Mouse (Mus musculus) forebrain, embryonic 16.5 days (tissue): ENCODE measurements around the gene Coa3. TPM values are rescaled to one million over a fixed set of nuclear protein-coding genes. Genes with fewer than 3 reads are reported as not detected.

ENCODE experiments used
- ATAC-seq: fragments of 200-750 bp; cut with Nextera tagmentation; 2 replicates; pipeline ENCODE4 v1.8.0; 2017; ENCODE audit warnings: mild to moderate bottlenecking, moderate library complexity
- H3K27ac ChIP-seq: fragments of 300-500 bp; sonication (generic); 2 replicates; pipeline ENCODE4 v1.5.1; 2014; ENCODE audit warnings: low read length, control low read depth
- H3K27me3 ChIP-seq: fragments of 300-500 bp; sonication (generic); replicated peaks from 2 replicates; pipeline ENCODE4 v1.6.1; 2014; ENCODE audit warnings: low read length; ENCODE audit not compliant: control insufficient read depth, insufficient read depth
- H3K36me3 ChIP-seq: fragments of 300-500 bp; sonication (generic); 2 replicates; pipeline ENCODE4 v1.6.1; 2014; ENCODE audit not compliant: control insufficient read depth, insufficient read depth
- H3K4me1 ChIP-seq: fragments of 300-500 bp; sonication (generic); replicated peaks from 2 replicates; pipeline ENCODE4 v1.6.1; 2014; ENCODE audit warnings: low read length; ENCODE audit not compliant: control insufficient read depth, insufficient read depth
- H3K4me2 ChIP-seq: fragments of 300-500 bp; sonication (generic); 2 replicates; pipeline ENCODE4 v1.6.1; 2014; ENCODE audit warnings: mild to moderate bottlenecking, low read length, control low read depth
- H3K4me3 ChIP-seq: fragments of 300-500 bp; sonication (generic); replicated peaks from 2 replicates; pipeline ENCODE4 v1.5.1; 2014; ENCODE audit warnings: mild to moderate bottlenecking, low read length, control low read depth
- H3K9ac ChIP-seq: fragments of 300-500 bp; sonication (generic); replicated peaks from 2 replicates; pipeline ENCODE4 v1.6.1; 2014; ENCODE audit warnings: low read depth, low read length, control low read depth
- H3K9me3 ChIP-seq: fragments of 300-500 bp; sonication (generic); 2 replicates; pipeline ENCODE4 v1.6.1; 2016; ENCODE audit warnings: low read length; ENCODE audit not compliant: control insufficient read depth
- WGBS: fragments of 180-500 bp; shearing (Covaris S2); extraction: QIAGEN DNeasy Blood & Tissue Kit; methylation state at CpG from one replicate; pipeline ENCODE4 v1.1.7; 2014; 5-methylcytosine and 5-hydroxymethylcytosine counted together
- polyA plus RNA-seq: library from polyadenylated mRNA; unstranded; fragments of >200 nt; fragmentation: Nextera tagmentation; extraction: Ambion mirVana; gene quantifications from 2 replicates; pipeline ENCODE4 v1.2.1, GENCODE M21; 2015

Coa3 gene
- polyA plus RNA-seq, 1 experiment from 2014 or later, result 197 TPM

GRCm38 (mm10) chr11:101246702-101247012 is 32.3 kb downstream of the Coa3 start:
- peaks cover 7% of the 10 kb centered on the region; the same call in 1 of the 2 replicates for H3K4me1 ChIP-seq
- peaks cover 27% of the 10 kb centered on the region for H3K27me3 ChIP-seq
- ATAC-seq, result no peak
- peak overlapping the region; percentile 61 for H3K4me3 ChIP-seq
- peak overlapping the region; percentile 79 for H3K9ac ChIP-seq
- peak overlapping the region; percentile 93 for H3K4me2 ChIP-seq
- 6% methylated on average over 7 of the region's 7 CpGs for WGBS
- no peaks in the 10 kb centered on the region for H3K9me3 ChIP-seq
- H3K36me3 ChIP-seq, result no peaks in the 10 kb centered on the region
- no peak overlapping the region for H3K27ac ChIP-seq

- Histone ChIP-seq H3K36me3 (no peaks in the 10 kb centered on the region), H3K4me3 (peak within 1 kb of the TSS; percentile 61), H3K9me3 (no peaks in the 10 kb centered on the region), H3K27me3 (peaks cover 27% of the 10 kb centered on the region), H3K9ac (peak within 1 kb of the TSS; percentile 79), H3K4me1 (peaks cover 7% of the 10 kb centered on the region; the same call in 1 of the 2 replicates), H3K4me2 (peak within 1 kb of the TSS; percentile 93), H3K27ac (no peak within 1 kb of the TSS)
- WGBS, result 1% methylated on average over 63 of the region's 63 CpGs
- peak; percentile 52; the same call in 1 of the 2 replicates for ATAC-seq
Observed at GRCm38 (mm10) chr11:101245855-101246701, 32.8 kb downstream of the Coa3 start, which contains the start of gene Ramp2. TSS of gene Ramp2 (plus strand) at chr11:101246028.

- no peak for ATAC-seq
- 47% methylated on average over 4 of the region's 4 CpGs for WGBS
- H3K36me3 ChIP-seq, result no peaks in the 10 kb centered on the region
- H3K9me3 ChIP-seq, result no peaks in the 10 kb centered on the region
- peaks cover 27% of the 10 kb centered on the region for H3K27me3 ChIP-seq
- H3K4me3 ChIP-seq, result no peak overlapping the region
- no peak overlapping the region for H3K4me2 ChIP-seq
- no peak overlapping the region for H3K27ac ChIP-seq
- no peak overlapping the region for H3K9ac ChIP-seq
- H3K4me1 ChIP-seq, result peaks cover 7% of the 10 kb centered on the region; the same call in 1 of the 2 replicates
Observed at GRCm38 (mm10) chr11:101245071-101245470, 33.8 kb downstream of the Coa3 start.

DNA sequence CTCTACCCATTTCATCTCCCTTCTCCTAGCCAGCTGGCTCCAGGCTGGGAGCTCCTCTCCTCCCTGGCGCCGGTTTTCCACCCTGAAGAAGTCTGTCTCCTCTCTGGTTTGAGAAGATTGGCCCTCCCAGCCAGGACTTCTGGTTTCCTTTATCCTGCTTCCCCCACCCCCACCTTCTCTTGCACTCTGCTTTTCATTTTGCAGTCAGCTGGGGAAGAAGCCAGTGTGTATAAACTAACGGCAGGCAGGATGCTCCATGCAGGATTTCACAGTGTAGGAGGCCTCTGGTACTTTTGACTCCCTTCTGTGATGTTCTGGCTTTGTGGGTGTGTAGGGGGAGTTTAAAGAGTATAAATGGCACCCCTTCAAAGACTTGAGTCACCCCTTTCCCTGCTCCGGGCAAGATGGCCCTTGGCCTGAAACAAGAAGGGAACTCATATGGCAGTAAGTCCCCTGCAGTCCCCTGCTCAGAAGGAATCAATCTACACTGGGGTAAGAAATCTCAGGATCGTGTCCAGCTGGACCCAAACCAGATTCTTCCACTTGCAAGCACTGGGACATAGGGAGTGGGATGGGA is 40.8 kb downstream of the Coa3 start:
- Histone ChIP-seq H3K9me3 (no peaks in the 10 kb centered on the region), H3K4me3 (no peak overlapping the region), H3K27ac (no peak overlapping the region), H3K9ac (no peak overlapping the region), H3K4me1 (no peaks in the 10 kb centered on the region), H3K4me2 (no peak overlapping the region), H3K36me3 (no peaks in the 10 kb centered on the region), H3K27me3 (0 out of 2 replicates have a peak, but pooled peaks cover 3% of the 10 kb centered on the region)
- WGBS, result 52% methylated on average over 5 of the region's 5 CpGs
- ATAC-seq, result no peak

DNA sequence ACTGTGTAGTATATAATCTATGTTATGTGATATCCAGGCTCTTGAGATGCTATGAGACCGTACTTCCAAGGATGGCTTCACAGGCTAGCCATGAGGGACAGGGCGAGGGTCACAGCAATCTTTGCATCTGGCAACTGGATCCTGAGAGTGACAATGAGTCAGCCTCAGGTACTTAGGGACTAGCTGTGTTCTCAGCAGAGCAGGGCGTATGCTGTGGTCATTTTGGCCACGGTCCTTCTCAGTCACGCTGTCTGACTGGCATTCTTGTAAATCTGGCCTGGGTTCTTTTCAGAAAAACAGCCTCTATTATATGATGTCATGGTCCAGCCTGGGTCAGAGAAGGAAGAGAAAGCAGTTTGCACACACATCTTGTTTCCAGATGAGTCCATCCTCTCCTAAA is 42.1 kb downstream of the Coa3 start:
- Histone ChIP-seq H3K36me3 (no peaks in the 10 kb centered on the region), H3K27ac (no peak overlapping the region), H3K4me3 (no peak overlapping the region), H3K9me3 (no peaks in the 10 kb centered on the region), H3K4me2 (no peak overlapping the region), H3K9ac (no peak overlapping the region), H3K4me1 (no peaks in the 10 kb centered on the region), H3K27me3 (no peaks in the 10 kb centered on the region)
- ATAC-seq, result no peak
- 91% methylated on average over 5 of the region's 5 CpGs for WGBS

DNA sequence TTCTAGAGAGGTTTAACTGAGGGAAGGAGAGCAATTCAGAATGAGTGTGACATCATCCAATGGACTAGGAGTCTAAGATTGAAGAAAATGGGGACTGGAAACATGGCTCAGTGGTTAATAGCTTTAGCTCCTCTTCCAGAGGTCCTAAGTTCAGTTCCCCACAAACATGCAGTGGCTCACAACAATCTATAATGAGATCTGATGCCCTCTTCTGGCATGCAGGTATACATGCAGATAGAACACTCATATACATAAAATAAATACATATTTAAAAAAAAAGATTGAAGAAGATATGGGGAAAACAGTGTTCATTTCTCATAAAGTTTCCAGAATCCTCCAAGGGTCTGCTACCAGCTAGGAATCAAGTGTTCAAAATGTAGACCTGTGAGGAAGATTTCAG is 43.5 kb downstream of the Coa3 start:
- Histone ChIP-seq H3K36me3 (no peaks in the 10 kb centered on the region), H3K9ac (no peak overlapping the region), H3K4me2 (no peak overlapping the region), H3K27ac (no peak overlapping the region), H3K27me3 (no peaks in the 10 kb centered on the region), H3K9me3 (no peaks in the 10 kb centered on the region), H3K4me3 (no peak overlapping the region), H3K4me1 (peaks cover 8% of the 10 kb centered on the region)
- ATAC-seq, result no peak

DNA sequence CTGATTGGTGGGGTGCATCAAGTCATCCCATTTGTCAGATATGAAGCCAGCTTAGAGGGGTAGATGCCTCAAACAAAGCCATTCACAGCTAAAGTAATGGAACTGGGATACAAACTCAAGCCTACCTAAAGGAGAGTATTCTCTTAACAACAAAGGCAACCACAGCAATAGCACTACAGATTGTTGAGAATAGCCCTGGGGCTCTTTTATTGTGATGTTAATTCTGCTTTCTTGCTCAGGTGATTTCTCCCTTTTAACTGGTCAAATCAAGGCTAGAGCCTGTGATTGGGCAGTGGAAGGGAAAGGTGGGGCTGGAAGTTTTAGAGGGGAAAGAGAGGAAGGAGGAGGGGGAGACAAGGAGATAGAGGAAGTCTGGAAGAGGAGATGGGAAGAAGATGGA is 44.8 kb downstream of the Coa3 start:
- no peak overlapping the region for H3K27ac ChIP-seq
- no peaks in the 10 kb centered on the region for H3K27me3 ChIP-seq
- H3K4me2 ChIP-seq, result no peak overlapping the region
- H3K9me3 ChIP-seq, result no peaks in the 10 kb centered on the region
- no peaks in the 10 kb centered on the region for H3K36me3 ChIP-seq
- ATAC-seq, result no peak
- H3K4me1 ChIP-seq, result peaks cover 18% of the 10 kb centered on the region
- H3K9ac ChIP-seq, result no peak overlapping the region
- H3K4me3 ChIP-seq, result no peak overlapping the region

DNA sequence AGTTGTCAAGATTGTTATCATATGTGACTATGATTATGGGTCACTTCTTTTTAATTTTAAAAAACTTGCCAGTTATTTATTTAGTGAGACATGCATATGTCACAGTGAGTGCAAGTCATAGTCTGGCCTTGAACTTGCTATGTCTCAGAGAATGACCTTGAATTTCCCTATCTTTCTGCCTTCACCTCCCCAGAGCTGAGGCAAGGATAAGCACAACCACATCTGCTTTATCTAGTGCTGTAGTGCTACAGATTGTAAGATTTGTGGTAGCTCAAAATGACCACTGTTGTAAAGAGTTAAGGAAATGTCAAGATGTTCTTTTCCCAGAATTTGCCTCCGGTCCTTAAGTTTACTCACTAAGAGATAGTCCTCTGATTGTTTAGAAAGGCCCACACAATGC is 45.7 kb downstream of the Coa3 start:
- no peak overlapping the region for H3K4me3 ChIP-seq
- no peak overlapping the region for H3K27ac ChIP-seq
- peaks cover 18% of the 10 kb centered on the region for H3K4me1 ChIP-seq
- H3K36me3 ChIP-seq, result no peaks in the 10 kb centered on the region
- H3K27me3 ChIP-seq, result no peaks in the 10 kb centered on the region
- no peak overlapping the region for H3K4me2 ChIP-seq
- H3K9ac ChIP-seq, result no peak overlapping the region
- ATAC-seq, result no peak
- WGBS, result 100% methylated on average over 1 of the region's 1 CpGs
- H3K9me3 ChIP-seq, result no peaks in the 10 kb centered on the region

GRCm38 (mm10) chr11:101232010-101232839 is 46.7 kb downstream of the Coa3 start:
- no peak overlapping the region for H3K27ac ChIP-seq
- ATAC-seq, result no peak
- peaks cover 18% of the 10 kb centered on the region for H3K4me1 ChIP-seq
- no peaks in the 10 kb centered on the region for H3K36me3 ChIP-seq
- H3K27me3 ChIP-seq, result no peaks in the 10 kb centered on the region
- H3K9me3 ChIP-seq, result no peaks in the 10 kb centered on the region
- H3K4me3 ChIP-seq, result no peak overlapping the region
- no peak overlapping the region for H3K9ac ChIP-seq
- no peak overlapping the region for H3K4me2 ChIP-seq
- WGBS, result 64% methylated on average over 6 of the region's 6 CpGs
